Mouse (Mus musculus): ENCODE measurements around the gene Ppp2r1b. TPM values are rescaled to one million over a fixed set of nuclear protein-coding genes. Genes with fewer than 3 reads are reported as not detected.
A peak's percentile ranks its signal among the peaks of the same experiment; 100 is the strongest.

The Ppp2r1b gene
- polyA plus RNA-seq, 1 experiment: 16.2 TPM

DNA sequence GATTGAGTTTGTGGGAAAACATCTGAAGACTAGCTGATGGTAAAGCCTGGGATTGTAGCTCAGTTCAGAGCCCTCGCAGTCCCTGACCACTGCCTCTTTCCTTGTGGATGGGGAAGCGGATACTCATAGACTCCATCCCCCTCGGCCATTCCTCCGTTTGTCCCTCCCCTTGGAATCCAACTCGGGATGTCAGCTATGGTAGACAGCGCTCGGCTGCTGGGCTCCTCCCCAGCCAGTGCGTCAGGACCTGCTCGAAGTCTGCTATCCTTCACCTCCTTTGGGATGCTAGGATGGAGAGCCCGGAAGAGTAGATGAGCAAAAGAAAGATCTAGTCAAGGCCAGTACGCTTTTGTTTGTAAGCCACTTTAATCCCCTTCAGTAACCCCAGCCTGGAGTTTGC, 5.2 kb downstream of the Ppp2r1b start:
- TF ChIP-seq POLR2A (IDR thresholded peaks at IDR 0.05; ENCODE audit: borderline replicate concordance, low read depth, low read length) (no peak), CTCF (IDR thresholded peaks at IDR 0.05; ENCODE audit: low read depth, low read length) (no peak)

DNA sequence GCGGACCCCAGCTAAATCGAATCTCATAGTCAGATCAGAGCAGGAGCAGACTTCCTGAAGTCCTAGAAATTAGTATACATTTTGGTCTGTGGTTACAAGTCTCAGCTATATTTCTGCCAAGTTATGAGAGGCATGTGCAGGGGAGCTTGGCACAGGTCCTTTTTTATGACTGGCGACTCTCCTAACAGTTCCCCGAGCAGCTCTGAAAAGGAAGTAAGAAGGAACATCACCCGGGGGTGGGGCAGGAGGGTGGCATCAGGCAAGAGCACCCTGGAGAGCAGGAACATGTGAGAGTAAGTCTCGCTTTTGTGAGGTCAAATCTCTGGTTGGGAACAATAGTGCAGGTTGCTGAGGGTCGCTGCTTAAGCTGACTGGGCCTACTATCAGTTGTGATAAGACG, 5.6 kb downstream of the Ppp2r1b start:
- no peak for TF ChIP-seq CTCF (IDR thresholded peaks at IDR 0.05; ENCODE audit: low read depth, low read length)
- no peak overlapping the region; the same call in 1 of the 2 replicates for H3K4me3 ChIP-seq (ENCODE audit: insufficient read depth, low read length)
- peaks cover 16% of the 10 kb centered on the region for H3K4me1 ChIP-seq (ENCODE audit: control insufficient read depth, insufficient read depth, low read length)
- H3K27ac ChIP-seq (ENCODE audit: insufficient read depth, low read depth, low read length): no peak overlapping the region

More for the DNA sequence above, 5.2 kb downstream of the Ppp2r1b start:
- H3K4me3 ChIP-seq (ENCODE audit: insufficient read depth, low read length): no peak overlapping the region; the same call in 1 of the 2 replicates
- no peak overlapping the region for H3K27ac ChIP-seq (ENCODE audit: insufficient read depth, low read depth, low read length)
- peaks cover 16% of the 10 kb centered on the region for H3K4me1 ChIP-seq (ENCODE audit: control insufficient read depth, insufficient read depth, low read length)

DNA sequence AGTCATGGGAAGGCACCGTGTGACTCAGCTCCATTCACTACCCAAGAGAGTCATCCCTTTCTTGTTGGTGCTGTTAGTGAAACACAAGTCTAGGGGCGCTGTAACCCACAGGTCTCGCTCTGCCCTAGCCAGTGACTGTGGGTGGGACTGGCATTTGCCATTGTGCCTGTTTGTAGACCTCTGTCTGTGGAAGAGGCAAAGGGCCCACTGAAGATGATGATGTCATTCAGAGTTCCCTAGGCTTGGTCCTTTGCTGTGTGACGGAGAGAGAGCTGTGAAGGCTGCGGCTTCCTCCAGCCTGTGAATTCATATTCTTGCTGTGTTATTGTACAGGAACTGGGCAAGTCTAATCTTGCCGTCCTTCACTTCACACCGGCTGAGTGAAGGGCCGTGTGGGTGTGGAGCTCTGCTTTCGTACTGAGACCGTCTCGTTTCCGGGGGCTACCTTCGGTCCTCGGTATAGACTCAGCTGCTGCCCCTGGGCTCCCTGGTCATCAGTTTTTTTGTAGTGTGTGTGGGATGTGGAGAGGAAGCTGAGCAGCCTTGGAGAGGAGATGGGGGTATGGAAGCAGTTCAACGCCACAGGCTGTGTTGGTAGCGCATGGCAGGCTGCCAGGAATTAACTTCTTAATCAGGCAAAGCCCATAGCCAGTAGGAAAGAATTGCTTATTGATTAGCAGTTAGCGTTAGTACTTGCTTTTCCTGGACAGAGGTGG, 7.7 kb downstream of the Ppp2r1b start:
- H3K27ac ChIP-seq (ENCODE audit: insufficient read depth, low read depth, low read length): no peak overlapping the region
- no peak overlapping the region for H3K4me3 ChIP-seq (ENCODE audit: insufficient read depth, low read length)
- H3K4me1 ChIP-seq (ENCODE audit: control insufficient read depth, insufficient read depth, low read length): peaks cover 23% of the 10 kb centered on the region
- TF ChIP-seq POLR2A (IDR thresholded peaks at IDR 0.05; ENCODE audit: borderline replicate concordance, low read depth, low read length): no peak
- no peak for TF ChIP-seq CTCF (IDR thresholded peaks at IDR 0.05; ENCODE audit: low read depth, low read length)

- Histone ChIP-seq H3K27ac (ENCODE audit: insufficient read depth, low read depth, low read length) (no peak overlapping the region), H3K4me1 (ENCODE audit: control insufficient read depth, insufficient read depth, low read length) (peaks cover 23% of the 10 kb centered on the region), H3K4me3 (ENCODE audit: insufficient read depth, low read length) (no peak overlapping the region)
- TF ChIP-seq CTCF (IDR thresholded peaks at IDR 0.05; ENCODE audit: low read depth, low read length) (no peak), POLR2A (IDR thresholded peaks at IDR 0.05; ENCODE audit: borderline replicate concordance, low read depth, low read length) (no peak)
Measured at GRCm38 (mm10) chr9:50854376-50854775, 9.3 kb downstream of the Ppp2r1b start.

DNA sequence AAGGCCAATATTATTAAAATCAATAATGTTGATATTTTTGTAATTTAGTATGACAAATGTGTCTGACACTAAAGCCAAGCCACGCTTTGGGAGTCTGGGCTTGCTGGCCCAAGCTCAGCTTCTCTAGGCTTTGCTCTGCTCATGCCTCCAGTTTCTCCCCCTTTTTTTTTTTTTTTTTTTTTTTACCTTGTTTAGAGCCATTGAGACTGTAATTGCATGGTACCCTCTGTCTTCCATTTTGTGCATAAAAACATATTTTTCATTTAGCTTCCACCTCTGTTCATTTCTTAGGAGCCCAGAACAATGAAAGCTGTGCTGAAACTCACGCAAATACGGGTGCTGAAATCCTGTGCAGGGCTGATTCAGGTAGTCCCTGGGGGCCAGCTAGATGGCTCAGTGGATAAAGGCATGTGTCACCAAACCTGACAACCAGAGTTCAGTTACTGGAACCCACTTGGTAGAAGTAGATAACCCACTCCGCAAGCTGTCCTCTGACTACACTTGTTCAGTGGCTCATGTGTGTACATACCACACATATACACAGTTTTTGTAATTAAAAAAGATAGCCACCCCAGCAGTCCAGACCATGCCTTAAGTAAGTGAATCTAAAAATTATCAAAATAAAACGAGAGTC, 10.1 kb downstream of the Ppp2r1b start:
- Histone ChIP-seq H3K27ac (ENCODE audit: insufficient read depth, low read depth, low read length) (no peak overlapping the region), H3K4me1 (ENCODE audit: control insufficient read depth, insufficient read depth, low read length) (peaks cover 17% of the 10 kb centered on the region), H3K4me3 (ENCODE audit: insufficient read depth, low read length) (no peak overlapping the region)
- TF ChIP-seq POLR2A (IDR thresholded peaks at IDR 0.05; ENCODE audit: borderline replicate concordance, low read depth, low read length): no peak
- no peak for TF ChIP-seq CTCF (IDR thresholded peaks at IDR 0.05; ENCODE audit: low read depth, low read length)

DNA sequence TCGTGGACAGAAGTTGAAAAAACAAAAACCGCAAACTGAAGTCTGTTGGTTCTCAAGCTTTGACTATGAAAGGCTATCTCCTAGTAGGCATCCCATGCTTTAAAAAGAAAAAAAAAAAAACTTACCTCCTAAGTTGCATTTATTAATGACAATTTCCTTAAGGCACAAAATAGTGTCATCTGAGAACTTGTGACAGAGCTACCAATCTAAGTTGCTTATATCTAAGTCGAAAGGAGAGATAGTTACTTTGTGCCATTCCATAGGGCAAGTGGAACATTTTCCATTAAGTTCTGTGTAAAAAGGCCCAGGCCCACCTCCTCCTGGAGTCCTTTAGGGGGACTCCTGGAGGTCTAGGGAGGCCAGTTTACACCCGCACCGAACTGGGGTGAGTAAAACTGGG, 10.7 kb downstream of the Ppp2r1b start:
- peaks cover 14% of the 10 kb centered on the region for H3K4me1 ChIP-seq (ENCODE audit: control insufficient read depth, insufficient read depth, low read length)
- peak overlapping the region; percentile 99 for H3K4me3 ChIP-seq (ENCODE audit: insufficient read depth, low read length)
- TF ChIP-seq CTCF (IDR thresholded peaks at IDR 0.05; ENCODE audit: low read depth, low read length) (no peak), POLR2A (IDR thresholded peaks at IDR 0.05; ENCODE audit: borderline replicate concordance, low read depth, low read length) (no peak)
- H3K27ac ChIP-seq (ENCODE audit: insufficient read depth, low read depth, low read length): peak overlapping the region; percentile 62; the same call in 1 of the 2 replicates

GRCm38 (mm10) chr9:50856341-50857081, 11.4 kb downstream of the Ppp2r1b start:
- Histone ChIP-seq H3K4me3 (ENCODE audit: insufficient read depth, low read length) (peak overlapping the region; percentile 99), H3K4me1 (ENCODE audit: control insufficient read depth, insufficient read depth, low read length) (peaks cover 11% of the 10 kb centered on the region), H3K27ac (ENCODE audit: insufficient read depth, low read depth, low read length) (peak overlapping the region; percentile 62)
- TF ChIP-seq POLR2A (IDR thresholded peaks at IDR 0.05; ENCODE audit: borderline replicate concordance, low read depth, low read length) (no peak; the same call in 1 of the 2 replicates), CTCF (IDR thresholded peaks at IDR 0.05; ENCODE audit: low read depth, low read length) (no peak)

DNA sequence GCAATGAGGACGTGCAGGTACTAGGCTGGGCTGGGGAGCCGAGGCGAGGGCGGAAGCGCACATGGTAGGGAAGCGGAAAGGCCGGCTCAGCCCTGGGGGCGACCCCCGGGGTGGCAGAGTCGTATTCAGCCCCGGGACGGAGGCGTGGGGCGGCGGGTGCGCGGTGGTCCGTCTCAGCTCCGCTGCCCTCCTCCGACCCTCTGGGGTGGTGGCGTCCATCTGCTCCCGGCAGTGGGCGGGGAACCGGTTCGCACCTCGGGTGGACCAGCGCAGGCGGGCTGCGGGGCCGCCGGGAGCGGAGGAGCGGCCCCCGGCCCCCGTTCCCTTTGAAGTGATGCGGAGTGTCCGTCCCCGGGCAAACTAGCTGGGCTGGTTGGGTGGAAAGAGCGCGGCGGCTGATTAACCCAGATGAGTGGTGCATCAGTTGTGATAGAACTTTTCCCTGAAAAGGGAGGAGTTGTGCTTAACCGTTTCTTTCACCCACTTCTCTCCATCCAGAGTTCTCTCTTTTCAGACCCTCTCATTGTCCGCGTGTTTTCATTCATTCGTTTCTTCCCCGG, 12.1 kb downstream of the Ppp2r1b start:
- Histone ChIP-seq H3K27ac (ENCODE audit: insufficient read depth, low read depth, low read length) (peak overlapping the region; percentile 34), H3K4me1 (ENCODE audit: control insufficient read depth, insufficient read depth, low read length) (peaks cover 11% of the 10 kb centered on the region), H3K4me3 (ENCODE audit: insufficient read depth, low read length) (peak overlapping the region; percentile 99)
- TF ChIP-seq POLR2A (IDR thresholded peaks at IDR 0.05; ENCODE audit: borderline replicate concordance, low read depth, low read length): no peak
- no peak for TF ChIP-seq CTCF (IDR thresholded peaks at IDR 0.05; ENCODE audit: low read depth, low read length)

DNA sequence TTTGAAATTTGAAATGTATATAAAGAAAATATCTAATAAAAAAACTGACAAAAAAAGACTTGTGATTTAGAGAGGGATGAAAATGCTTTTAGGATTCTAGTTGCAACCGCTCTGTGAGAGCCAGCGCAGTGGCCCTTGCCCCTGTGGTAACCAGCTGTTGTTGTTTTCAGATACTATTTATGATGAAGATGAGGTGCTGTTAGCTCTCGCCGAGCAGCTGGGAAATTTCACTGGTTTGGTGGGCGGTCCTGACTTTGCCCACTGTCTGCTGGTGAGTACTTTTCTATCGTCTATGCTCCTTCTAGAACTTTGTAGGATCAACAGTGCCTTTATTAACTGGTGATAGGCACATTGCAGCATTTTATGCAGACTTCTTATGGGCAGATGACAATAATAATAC, 13.6 kb downstream of the Ppp2r1b start:
- no peak for TF ChIP-seq CTCF (IDR thresholded peaks at IDR 0.05; ENCODE audit: low read depth, low read length)
- no peak overlapping the region for H3K4me3 ChIP-seq (ENCODE audit: insufficient read depth, low read length)
- no peak overlapping the region for H3K27ac ChIP-seq (ENCODE audit: insufficient read depth, low read depth, low read length)

More for the DNA sequence above, 13.6 kb downstream of the Ppp2r1b start:
- H3K4me1 ChIP-seq (ENCODE audit: control insufficient read depth, insufficient read depth, low read length): peaks cover 7% of the 10 kb centered on the region

Data from bone marrow macrophage, adult 2 months (primary cell).